Comparison of ENCODE assay signal across 35 mouse cellular contexts in the genomic region with DNA sequence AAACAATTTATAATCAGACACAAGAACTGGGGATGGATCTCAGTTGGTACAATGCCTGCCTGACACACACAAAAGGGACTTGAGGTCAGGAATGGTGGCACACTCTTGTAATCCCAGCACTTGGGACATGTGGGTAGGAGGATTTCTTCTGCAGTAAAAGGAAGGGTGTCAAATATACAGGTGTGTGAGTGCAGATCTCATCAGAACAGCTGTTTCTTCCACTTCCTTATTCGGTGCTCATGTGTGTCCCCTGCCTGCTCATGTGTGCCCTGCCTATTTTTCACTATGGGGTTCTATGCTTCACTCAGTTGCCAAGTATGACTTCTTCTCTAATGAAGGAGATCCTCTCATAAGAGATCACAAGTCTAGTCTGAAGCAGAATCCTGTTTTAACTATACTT. TPM values are rescaled to one million over a fixed set of nuclear protein-coding genes. Genes with fewer than 3 reads are reported as not detected.
A peak's percentile ranks its signal among the peaks of the same experiment; 100 is the strongest.
DNase-seq lines count a peak whose midpoint lies in the region; ATAC-seq and TF ChIP-seq lines count a peak whose summit lies in the region.
"Had no signal": no experiment of that assay in that cellular context is flagged by ENCODE, and none has a peak within 500 bp of the region (broad histone marks: within the 10 kb centered on the region; RNA-seq: fewer than 3 reads in every experiment).

No protein-coding gene starts in this region.

- H3K9ac ChIP-seq in CH12.LX (ENCODE audit: insufficient read depth, low read depth) = no peak overlapping the region
- H3K9ac ChIP-seq: forebrain, embryonic 13.5 days; hindbrain, embryonic 12.5 days; hindbrain, embryonic 15.5 days had no signal

- H3K79me2 ChIP-seq in CH12.LX (replicated peaks; ENCODE audit: control insufficient read depth, extremely low read depth, insufficient read depth, poor library complexity, severe bottlenecking) = no peaks in the 10 kb centered on the region

- peak; percentile 96 for TF ChIP-seq EP300 in CH12.LX (IDR thresholded peaks at IDR 0.05; ENCODE audit: low read length)

- 0 out of 2 replicates have a peak, but pooled peaks have one; percentile 40 for ATAC-seq in monocyte, adult 5-6 weeks (replicated peaks; ENCODE audit: insufficient number of reproducible peaks, low FRiP score, low TSS enrichment, poor library complexity, severe bottlenecking)
- ATAC-seq: forebrain, embryonic 13.5 days; forebrain, embryonic 16.5 days had no signal

- DNase-seq in lung, postnatal 25 days (ENCODE audit: low spot score) = peak; percentile 26
- no peak for DNase-seq in lung, adult 18-20 months
- DNase-seq in A20 (ENCODE audit: low read depth, low spot score) = peak; percentile 92
- peak; percentile 71 for DNase-seq in CH12.LX (ENCODE audit: extremely low read depth)
- no peak for DNase-seq in ovary, postnatal 14 days (ENCODE audit: low spot score)
- no peak for DNase-seq in urinary bladder, postnatal 36 days (ENCODE audit: low spot score in 2 of 2)
- DNase-seq in kidney, adult 8-10 months = no peak
- DNase-seq: adrenal gland, adult 2 months; adrenal gland, postnatal 14 days; cerebellum, adult 11 months; cerebellum, adult 2 months; cerebellum, adult 9-11 months; cerebellum, postnatal 25 days; embryo, embryonic 11 days; gastrocnemius, postnatal 10 days; gastrocnemius, postnatal 36 days had no signal

- no peak overlapping the region for H3K27ac ChIP-seq in CH12.LX (ENCODE audit: insufficient read depth, low read depth)
- H3K27ac ChIP-seq: forebrain, embryonic 10.5 days; forebrain, embryonic 13.5 days; hindbrain, embryonic 12.5 days; hindbrain, embryonic 15.5 days had no signal

- dilution Hi-C loops in CH12.LX (cut with MboI; ENCODE audit: extremely low pct_ligation_motif_present, extremely low pct_unique_long_range_greater_than_20kb, low sequenced_read_pairs) = no loop called here

- TF ChIP-seq POLR2A in CH12.LX (IDR thresholded peaks at IDR 0.05; ENCODE audit: low read depth, low read length) = no peak

- H3K27me3 ChIP-seq in CH12.LX (replicated peaks) = no peaks in the 10 kb centered on the region
- H3K27me3 ChIP-seq: forebrain, embryonic 13.5 days; hindbrain, embryonic 12.5 days; hindbrain, embryonic 15.5 days had no signal

- peaks cover 3% of the 10 kb centered on the region for H3K9me3 ChIP-seq in CH12.LX (replicated peaks; ENCODE audit: low read length)
- H3K9me3 ChIP-seq: forebrain, embryonic 10.5 days; forebrain, embryonic 13.5 days; hindbrain, embryonic 12.5 days; hindbrain, embryonic 15.5 days had no signal

- H3K4me2 ChIP-seq in CH12.LX (ENCODE audit: insufficient read depth, low read depth, poor library complexity, severe bottlenecking) = no peak overlapping the region
- H3K4me2 ChIP-seq: forebrain, embryonic 13.5 days; heart, embryonic 11.5 days; hindbrain, embryonic 12.5 days; hindbrain, embryonic 15.5 days had no signal

- in situ Hi-C loops in CH12.LX (cut with MboI; ENCODE audit: low pct_ligation_motif_present, low pct_unique_long_range_greater_than_20kb, low sequenced_read_pairs) = no loop called here

- peaks cover 15 to 35% of the 10 kb centered on the region in 2 experiments for H3K4me1 ChIP-seq in CH12.LX (ENCODE audit: control insufficient read depth in 1 of 2, insufficient read depth in 2 of 2)
- H3K4me1 ChIP-seq: forebrain, embryonic 10.5 days; forebrain, embryonic 13.5 days; hindbrain, embryonic 12.5 days; hindbrain, embryonic 15.5 days had no signal

- TF ChIP-seq RAD21 in CH12.LX (IDR thresholded peaks at IDR 0.05; ENCODE audit: low read depth, low read length) = no peak; the same call in 1 of the 2 replicates

- no peak for TF ChIP-seq CTCF in CH12.LX (conservative IDR thresholded peaks at IDR 0.05 in 1 of 2, IDR thresholded peaks at IDR 0.05 in 1 of 2; ENCODE audit: low read depth in 2 of 2, low read length in 2 of 2)

- no peak overlapping the region for H3K4me3 ChIP-seq in CH12.LX (replicated peaks in 1 of 3; ENCODE audit: low read depth in 2 of 3, low read length in 2 of 3, poor library complexity in 1 of 3)
- H3K4me3 ChIP-seq: forebrain, embryonic 10.5 days; forebrain, embryonic 13.5 days; hindbrain, embryonic 12.5 days; hindbrain, embryonic 15.5 days had no signal

- no peaks in the 10 kb centered on the region for H3K36me3 ChIP-seq in CH12.LX (replicated peaks in 1 of 2; ENCODE audit: control insufficient read depth in 1 of 2, insufficient read depth in 1 of 2, low read length in 1 of 2)
- H3K36me3 ChIP-seq: forebrain, embryonic 10.5 days; hindbrain, embryonic 12.5 days; hindbrain, embryonic 15.5 days had no signal

TF ChIP-seq in CH12.LX, 34 proteins besides CTCF, POLR2A, EP300 and RAD21:
- TF ChIP-seq BHLHE40 (IDR thresholded peaks at IDR 0.05; ENCODE audit: low read depth, low read length) (peak; percentile 62), KAT2A (IDR thresholded peaks at IDR 0.05; ENCODE audit: insufficient replicate concordance, low read length) (no peak), ELF1 (IDR thresholded peaks at IDR 0.05; ENCODE audit: low read depth, low read length) (peak; percentile 72), MXI1 (IDR thresholded peaks at IDR 0.05; ENCODE audit: low read depth, low read length) (peak; percentile 31; the same call in 1 of the 2 replicates), MAX (IDR thresholded peaks at IDR 0.05; ENCODE audit: low read length) (peak; percentile 84), NELFE (IDR thresholded peaks at IDR 0.05; ENCODE audit: low read depth, low read length) (no peak), NRF1 (IDR thresholded peaks at IDR 0.05; ENCODE audit: low read depth, low read length) (no peak), MEF2A (IDR thresholded peaks at IDR 0.05; ENCODE audit: borderline replicate concordance, low read depth, low read length) (0 out of 2 replicates have a peak, but pooled peaks have one; percentile 25), TCF12 (IDR thresholded peaks at IDR 0.05; ENCODE audit: low read depth, low read length) (peak; percentile 98), SMC3 (IDR thresholded peaks at IDR 0.05; ENCODE audit: low read depth, low read length) (no peak), RCOR1 (conservative IDR thresholded peaks at IDR 0.05; ENCODE audit: low read depth, low read length) (no peak), ETS1 (conservative IDR thresholded peaks at IDR 0.05; ENCODE audit: low read depth, low read length) (peak; percentile 81), IRF4 (IDR thresholded peaks at IDR 0.05; ENCODE audit: low read depth, low read length) (peak; percentile 91), MYC (IDR thresholded peaks at IDR 0.05; ENCODE audit: low read depth, low read length) (peak; percentile 76), E2F4 (IDR thresholded peaks at IDR 0.05; ENCODE audit: insufficient replicate concordance, low read depth, low read length) (no peak), CHD2 (IDR thresholded peaks at IDR 0.05; ENCODE audit: low read length) (no peak), JUND (conservative IDR thresholded peaks at IDR 0.05; ENCODE audit: low read depth, low read length) (no peak; the same call in 1 of the 2 replicates), SIN3A (IDR thresholded peaks at IDR 0.05; ENCODE audit: low read length) (peak; percentile 47; the same call in 1 of the 2 replicates)

RNA-seq across cellular contexts. Expression of gene Tmem123, which starts 21.1 kb away (rescaled TPM):
- total RNA-seq in CH12.LX (2012; rRNA removed) = 44.8 and 61.1 TPM in 2 replicates
- 173 and 183 TPM in 2 replicates for total RNA-seq in CH12.LX (2014; rRNA removed)
- 107 and 112 TPM in 2 replicates for polyA plus RNA-seq in CH12.LX (2012; ENCODE audit: insufficient read length, low read depth)
- 179 to 196 TPM (median 187 TPM) in 3 replicates for total RNA-seq in monocyte, adult 5-6 weeks (2017)

RNA-seq across cellular contexts. Expression of gene Mmp7, which starts 50.8 kb away (rescaled TPM):
- total RNA-seq in CH12.LX (2012; rRNA removed) (not detected in 2 replicates), CH12.LX (2014; rRNA removed) (not detected in 2 replicates)
- not detected in 2 replicates for polyA plus RNA-seq in CH12.LX (2012; ENCODE audit: insufficient read length, low read depth)
- total RNA-seq in monocyte, adult 5-6 weeks (2017) = not detected in 3 replicates
- total RNA-seq: adrenal gland, adult 2 months; adrenal gland, postnatal 14 days; adrenal gland, postnatal 4 days; gastrocnemius, adult 18-20 months; gastrocnemius, postnatal 10 days; gastrocnemius, postnatal 36 days; granulocyte monocyte progenitor cell, adult 5-6 weeks; heart, adult 8-10 months; heart, postnatal 25 days; hematopoietic stem cell, adult 5-6 weeks; MEL had no signal
- polyA plus RNA-seq: adrenal gland, adult 2 months; cerebellum, adult 2 months; cortical plate, adult 2 months; embryonic facial prominence, embryonic 11.5 days; embryonic facial prominence, embryonic 14.5 days; forebrain, embryonic 10.5 days; forebrain, embryonic 13.5 days; forebrain, embryonic 16.5 days; heart, embryonic 11.5 days; heart, embryonic 14.5 days; heart, postnatal 0 days; hindbrain, embryonic 12.5 days; hindbrain, embryonic 15.5 days had no signal

Comparison
In these comparisons a context has a peak if more than half of its experiments do, and no peak if none do; other contexts are left out.
1. DNase-seq: peak in lung, postnatal 25 days (single experiment), A20 (single experiment) and CH12.LX (single experiment); none in lung, adult 18-20 months (0 of 2), ovary, postnatal 14 days (single experiment), urinary bladder, postnatal 36 days (0 of 2) and kidney, adult 8-10 months (0 of 2).